Mouse (Mus musculus): ENCODE data around the gene Cryl1. TPM values are rescaled to one million over a fixed set of nuclear protein-coding genes. Genes with fewer than 3 reads are reported as not detected.

The Cryl1 gene
- total and polyA plus RNA-seq, 2 experiments, result 33.0 to 34.9 TPM

- Histone ChIP-seq H3K9ac (ENCODE audit: low read depth, low read length) (no peak overlapping the region), H3K79me2 (ENCODE audit: control insufficient read depth, insufficient read depth, low read length) (0 out of 2 replicates have a peak, but pooled peaks cover 3% of the 10 kb centered on the region), H3K4me1 (ENCODE audit: control insufficient read depth, insufficient read depth, low read length) (peaks cover 7% of the 10 kb centered on the region), H3K4me3 (ENCODE audit: insufficient read depth, low read depth, low read length) (no peak overlapping the region), H3K27ac (replicated peaks; ENCODE audit: insufficient read depth, low read depth, low read length) (no peak overlapping the region), H3K27me3 (ENCODE audit: control insufficient read depth, insufficient read depth, low read length) (no peaks in the 10 kb centered on the region), H3K36me3 (ENCODE audit: control insufficient read depth, insufficient read depth, low read length) (no peaks in the 10 kb centered on the region)
- 34% methylated on average over 24 of the region's 31 CpGs for WGBS
- no peak for TF ChIP-seq POLR2A (IDR thresholded peaks at IDR 0.05; ENCODE audit: extremely low read depth, insufficient read depth, low read length)
- TF ChIP-seq CTCF (IDR thresholded peaks at IDR 0.05; ENCODE audit: low read depth, low read length), result peak; percentile 89
- DNase-seq (ENCODE audit: extremely low read depth, low read depth, low spot score), result peak; percentile 39
Observed at GRCm38 (mm10) chr14:57362726-57363660, 35.3 kb downstream of the Cryl1 start.

GRCm38 (mm10) chr14:57357030-57357429 lies 41.3 kb downstream of the Cryl1 start:
- no peak for DNase-seq (ENCODE audit: extremely low read depth, low read depth, low spot score)
- Histone ChIP-seq H3K4me3 (ENCODE audit: insufficient read depth, low read depth, low read length) (no peak overlapping the region), H3K27me3 (ENCODE audit: control insufficient read depth, insufficient read depth, low read length) (no peaks in the 10 kb centered on the region), H3K4me1 (ENCODE audit: control insufficient read depth, insufficient read depth, low read length) (no peaks in the 10 kb centered on the region), H3K79me2 (ENCODE audit: control insufficient read depth, insufficient read depth, low read length) (no peaks in the 10 kb centered on the region), H3K9ac (ENCODE audit: low read depth, low read length) (no peak overlapping the region), H3K36me3 (ENCODE audit: control insufficient read depth, insufficient read depth, low read length) (no peaks in the 10 kb centered on the region; the same call in 1 of the 2 replicates), H3K27ac (replicated peaks; ENCODE audit: insufficient read depth, low read depth, low read length) (no peak overlapping the region)
- TF ChIP-seq POLR2A (IDR thresholded peaks at IDR 0.05; ENCODE audit: extremely low read depth, insufficient read depth, low read length) (no peak), CTCF (IDR thresholded peaks at IDR 0.05; ENCODE audit: low read depth, low read length) (no peak)
- 82% methylated on average over 5 of the region's 5 CpGs for WGBS

GRCm38 (mm10) chr14:57351521-57352235 lies 46.7 kb downstream of the Cryl1 start:
- H3K9ac ChIP-seq (ENCODE audit: low read depth, low read length), result no peak overlapping the region
- no peaks in the 10 kb centered on the region for H3K4me1 ChIP-seq (ENCODE audit: control insufficient read depth, insufficient read depth, low read length)
- WGBS, result 94% methylated on average over 7 of the region's 7 CpGs
- H3K79me2 ChIP-seq (ENCODE audit: control insufficient read depth, insufficient read depth, low read length), result no peaks in the 10 kb centered on the region
- no peak for DNase-seq (ENCODE audit: extremely low read depth, low read depth, low spot score)
- TF ChIP-seq CTCF (IDR thresholded peaks at IDR 0.05; ENCODE audit: low read depth, low read length) (no peak), POLR2A (IDR thresholded peaks at IDR 0.05; ENCODE audit: extremely low read depth, insufficient read depth, low read length) (no peak)
- H3K27ac ChIP-seq (replicated peaks; ENCODE audit: insufficient read depth, low read depth, low read length), result no peak overlapping the region
- H3K27me3 ChIP-seq (ENCODE audit: control insufficient read depth, insufficient read depth, low read length), result no peaks in the 10 kb centered on the region
- no peak overlapping the region for H3K4me3 ChIP-seq (ENCODE audit: insufficient read depth, low read depth, low read length)
- H3K36me3 ChIP-seq (ENCODE audit: control insufficient read depth, insufficient read depth, low read length), result peaks cover 1% of the 10 kb centered on the region; the same call in 1 of the 2 replicates

- H3K27me3 ChIP-seq (ENCODE audit: control insufficient read depth, insufficient read depth, low read length), result no peaks in the 10 kb centered on the region
- no peaks in the 10 kb centered on the region for H3K79me2 ChIP-seq (ENCODE audit: control insufficient read depth, insufficient read depth, low read length)
- H3K27ac ChIP-seq (replicated peaks; ENCODE audit: insufficient read depth, low read depth, low read length), result no peak overlapping the region
- 90% methylated on average over 10 of the region's 10 CpGs for WGBS
- TF ChIP-seq CTCF (IDR thresholded peaks at IDR 0.05; ENCODE audit: low read depth, low read length) (no peak), POLR2A (IDR thresholded peaks at IDR 0.05; ENCODE audit: extremely low read depth, insufficient read depth, low read length) (no peak)
- DNase-seq (ENCODE audit: extremely low read depth, low read depth, low spot score), result no peak
- peaks cover 1% of the 10 kb centered on the region; the same call in 1 of the 2 replicates for H3K36me3 ChIP-seq (ENCODE audit: control insufficient read depth, insufficient read depth, low read length)
- H3K4me3 ChIP-seq (ENCODE audit: insufficient read depth, low read depth, low read length), result no peak overlapping the region
- no peaks in the 10 kb centered on the region for H3K4me1 ChIP-seq (ENCODE audit: control insufficient read depth, insufficient read depth, low read length)
- H3K9ac ChIP-seq (ENCODE audit: low read depth, low read length), result no peak overlapping the region
Observed at GRCm38 (mm10) chr14:57349955-57350354, 48.4 kb downstream of the Cryl1 start.

GRCm38 (mm10) chr14:57348155-57348554 lies 50.2 kb downstream of the Cryl1 start:
- Histone ChIP-seq H3K27ac (replicated peaks; ENCODE audit: insufficient read depth, low read depth, low read length) (no peak overlapping the region), H3K4me1 (ENCODE audit: control insufficient read depth, insufficient read depth, low read length) (no peaks in the 10 kb centered on the region), H3K4me3 (ENCODE audit: insufficient read depth, low read depth, low read length) (no peak overlapping the region), H3K79me2 (ENCODE audit: control insufficient read depth, insufficient read depth, low read length) (no peaks in the 10 kb centered on the region), H3K27me3 (ENCODE audit: control insufficient read depth, insufficient read depth, low read length) (no peaks in the 10 kb centered on the region), H3K36me3 (ENCODE audit: control insufficient read depth, insufficient read depth, low read length) (peaks cover 1% of the 10 kb centered on the region; the same call in 1 of the 2 replicates), H3K9ac (ENCODE audit: low read depth, low read length) (no peak overlapping the region)
- no peak for DNase-seq (ENCODE audit: extremely low read depth, low read depth, low spot score)
- 87% methylated on average over 4 of the region's 4 CpGs for WGBS
- no peak for TF ChIP-seq CTCF (IDR thresholded peaks at IDR 0.05; ENCODE audit: low read depth, low read length)
- TF ChIP-seq POLR2A (IDR thresholded peaks at IDR 0.05; ENCODE audit: extremely low read depth, insufficient read depth, low read length), result no peak
